Mouse (Mus musculus) liver, embryonic 14.5 days (tissue): Measurements from ENCODE around the gene Sgcd.

Source experiments
- CTCF ChIP-seq: IDR thresholded peaks from 2 replicates; pipeline ENCODE4 v1.5.1; 2016; ENCODE audit warnings: antibody characterized with exemption, low read depth, control low read depth
- EP300 ChIP-seq: IDR thresholded peaks from 2 replicates; pipeline ENCODE4 v1.6.1; 2016; ENCODE audit warnings: antibody characterized with exemption, low read depth

DNA sequence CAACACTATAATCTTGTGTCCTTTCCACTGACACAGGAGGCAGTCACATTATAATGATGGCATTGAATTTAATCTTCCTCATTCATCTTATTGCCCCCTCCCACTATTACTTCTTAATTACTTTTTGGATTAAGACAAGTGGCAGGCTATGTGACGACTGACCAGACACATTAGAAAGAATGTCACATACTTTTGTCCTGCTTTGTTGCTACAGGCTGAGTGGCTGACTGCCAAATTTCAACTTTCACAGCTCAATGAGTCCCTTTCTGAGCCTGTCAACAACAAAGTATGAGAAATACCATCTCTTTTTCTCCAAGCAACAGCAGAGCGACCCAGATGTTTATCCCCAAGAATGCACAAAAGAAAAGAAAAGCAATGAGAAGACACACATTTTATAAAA is 970.6 kb downstream of the Sgcd start:
- TF ChIP-seq CTCF (no peak), EP300 (no peak)
